Mouse (Mus musculus) right cerebral cortex, postnatal 36 days (tissue): ENCODE data around the gene Phf5a.
"Not testable (repeated sequence)": the region's sequence is repeated elsewhere in the genome, so short reads cannot be mapped to it uniquely, and the experiment has no call there.

Experiments used
- DNase-seq, 2 experiments: peaks; one replicate each; pipeline ENCODE4 v3.0.0; 2022; ENCODE audit warnings: low spot score in 2 of 2, mixed read lengths in 1 of 2

Gene Phf5a

DNA sequence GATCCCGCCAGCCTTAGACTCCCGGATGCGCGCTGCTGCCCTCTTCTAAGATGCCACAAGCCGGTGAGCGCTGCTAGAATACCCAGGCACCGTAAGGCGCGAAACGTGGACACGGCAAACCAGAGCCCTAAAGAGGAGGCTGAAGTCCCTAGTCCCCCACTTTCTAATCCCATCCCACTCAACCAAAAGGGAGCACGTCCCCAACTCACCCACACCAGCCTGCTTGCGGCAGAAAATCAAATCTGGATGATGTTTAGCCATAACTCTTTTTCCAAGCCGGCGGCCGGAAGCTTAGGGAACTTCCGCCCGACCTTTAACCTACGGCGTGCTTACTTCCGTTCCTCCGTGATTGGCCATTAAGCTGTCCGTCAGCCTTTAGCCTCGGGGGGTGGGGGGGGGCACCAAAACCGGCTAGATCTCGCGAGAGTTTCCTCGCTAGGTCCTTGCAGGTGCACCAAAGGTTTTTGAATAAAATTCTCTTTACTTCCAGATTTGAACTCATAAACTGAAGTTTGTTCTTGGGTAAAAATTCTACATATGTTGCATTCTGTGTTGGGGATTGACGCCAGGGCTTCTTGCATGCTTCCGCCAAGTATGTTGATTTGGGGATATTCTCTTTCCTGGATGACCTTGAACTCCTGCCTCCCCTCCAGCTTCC is at the start of gene Phf5a:
Gene Phf5a, minus strand, starts transcription at position 308 of the 658 bp plus-strand sequence.
- peak; percentile 76 to 86 for DNase-seq

DNA sequence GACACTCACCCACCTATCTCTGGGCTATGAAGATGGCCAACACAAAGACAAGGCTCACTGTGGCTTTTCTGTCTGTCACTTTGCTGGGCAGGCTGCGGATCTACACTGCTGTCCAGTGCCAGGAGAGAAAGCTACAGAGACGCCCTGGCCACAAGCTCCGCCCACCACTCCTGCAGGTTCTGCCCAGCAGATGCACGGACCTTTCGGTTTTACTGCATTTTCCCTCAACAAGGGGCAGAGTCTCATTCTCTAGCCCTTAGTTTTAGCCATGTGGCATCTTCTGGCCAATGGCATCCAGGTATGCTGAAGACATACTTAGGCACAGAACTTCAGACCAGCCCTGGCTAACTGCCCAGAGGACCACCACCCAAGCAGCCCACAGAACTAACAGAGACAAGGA is 49.5 kb upstream of the Phf5a start:
- no peak for DNase-seq

DNA sequence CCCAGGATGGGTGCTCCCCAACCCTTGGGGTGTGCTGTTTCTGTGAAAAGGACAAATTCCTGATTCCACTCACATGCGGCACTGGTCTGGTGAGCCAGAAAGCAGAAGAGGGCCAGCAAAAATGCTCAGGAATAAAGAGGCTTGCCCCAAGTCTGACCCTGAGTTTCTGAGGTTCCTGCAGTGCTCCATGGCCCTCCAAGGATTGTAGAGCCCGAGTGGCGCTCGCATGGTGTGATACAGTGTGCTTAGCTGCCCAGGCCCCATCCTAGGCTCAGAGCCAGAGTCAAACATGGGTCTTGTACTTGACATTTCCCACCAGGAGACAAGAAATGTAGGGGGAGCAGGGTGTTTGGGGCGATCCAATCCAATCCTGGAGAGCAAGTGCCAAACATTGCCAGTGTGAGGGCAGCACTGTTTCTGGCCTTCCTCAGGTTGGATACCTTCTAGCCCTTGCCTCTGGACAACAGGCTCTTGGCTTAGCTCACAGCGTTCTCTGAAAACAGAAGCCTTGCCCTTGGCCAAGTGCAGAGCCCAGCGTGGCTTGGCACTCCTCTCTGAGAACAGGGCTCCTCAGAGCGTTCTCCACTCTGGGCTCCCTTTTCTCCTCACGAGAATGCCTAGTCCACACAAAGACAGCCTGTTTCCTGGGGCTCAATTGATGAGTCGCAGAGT is 49.0 kb upstream of the Phf5a start:
- DNase-seq, result peak; percentile 43 to 50

DNA sequence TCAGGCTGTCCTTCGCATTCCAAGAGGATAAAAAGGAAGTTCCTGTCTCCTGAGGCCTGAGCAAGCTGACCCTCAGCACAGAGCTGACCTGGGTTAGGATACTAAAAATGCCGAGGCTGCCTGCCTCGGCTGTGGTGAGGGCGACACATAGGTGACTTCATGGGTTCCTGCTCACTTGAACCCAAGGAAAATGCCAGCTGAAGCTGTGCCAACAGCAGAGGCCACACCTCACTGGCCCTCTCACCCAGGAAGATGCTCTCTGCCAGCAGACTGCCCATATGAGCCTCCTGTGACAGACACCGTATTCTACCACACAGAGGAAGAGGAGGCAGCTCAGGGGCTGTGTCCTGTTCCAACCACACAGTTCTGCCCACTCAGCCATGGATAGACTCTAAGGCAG is 47.4 kb upstream of the Phf5a start:
- no peak for DNase-seq

DNA sequence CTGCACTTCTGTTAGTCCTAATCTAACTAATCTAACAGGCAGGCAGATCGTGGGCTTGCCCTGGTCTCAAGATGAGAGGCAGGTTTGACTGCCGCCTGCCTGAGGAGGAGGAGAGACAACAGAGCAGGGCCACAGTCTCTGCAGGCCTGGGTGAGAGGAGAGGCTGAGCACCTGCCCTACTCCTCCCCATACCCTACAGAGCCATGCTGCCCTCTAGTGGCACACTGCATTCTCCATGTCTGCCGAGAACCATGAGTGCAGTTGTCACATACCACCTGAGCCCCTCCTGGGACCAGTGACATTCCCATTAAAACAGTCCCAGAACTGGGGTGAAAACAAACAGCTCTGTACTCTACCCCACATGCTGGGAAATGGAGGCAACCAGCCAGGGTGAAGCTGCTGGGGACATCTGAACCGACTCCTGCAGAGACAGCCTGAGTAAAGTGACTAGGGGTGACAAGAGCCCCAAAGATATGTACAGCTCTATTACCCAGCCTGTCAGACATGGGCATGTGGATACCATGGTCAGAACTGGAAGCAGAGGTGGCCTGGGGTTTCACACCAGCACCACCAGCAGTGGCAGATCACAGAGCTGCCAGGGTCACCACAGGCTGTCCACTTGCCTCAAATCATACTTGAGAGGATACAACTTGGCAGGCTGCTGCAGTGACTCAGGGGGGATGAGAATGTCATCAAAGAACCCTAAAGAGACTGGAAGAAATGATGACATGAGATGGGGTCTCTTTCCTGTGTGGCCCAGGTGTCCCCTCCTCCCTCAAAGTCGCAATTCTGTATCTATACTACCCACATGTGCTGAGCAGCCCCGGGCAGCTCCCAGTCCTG is 46.1 kb upstream of the Phf5a start:
- DNase-seq, result peak; percentile 44 to 45

DNA sequence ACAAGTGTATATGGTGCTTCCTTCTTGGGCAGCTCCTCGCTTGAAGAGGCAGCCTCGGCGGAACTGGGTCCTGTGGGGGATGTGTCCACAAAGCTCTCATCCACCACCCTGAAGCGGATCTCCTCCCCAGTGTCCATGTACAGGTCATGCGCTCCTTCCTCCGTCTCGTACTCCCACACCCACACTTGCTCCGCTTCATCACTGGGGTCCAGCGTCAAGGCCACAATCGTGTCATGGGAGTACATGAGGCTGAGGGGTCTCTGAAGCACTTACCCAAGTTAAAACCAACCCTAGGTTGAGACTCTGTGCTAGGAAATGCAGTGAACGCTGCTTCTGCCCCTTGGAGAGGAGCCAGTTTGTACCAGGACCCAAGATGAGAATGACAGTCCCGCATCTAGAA is 45.5 kb upstream of the Phf5a start:
- DNase-seq, result no peak

DNA sequence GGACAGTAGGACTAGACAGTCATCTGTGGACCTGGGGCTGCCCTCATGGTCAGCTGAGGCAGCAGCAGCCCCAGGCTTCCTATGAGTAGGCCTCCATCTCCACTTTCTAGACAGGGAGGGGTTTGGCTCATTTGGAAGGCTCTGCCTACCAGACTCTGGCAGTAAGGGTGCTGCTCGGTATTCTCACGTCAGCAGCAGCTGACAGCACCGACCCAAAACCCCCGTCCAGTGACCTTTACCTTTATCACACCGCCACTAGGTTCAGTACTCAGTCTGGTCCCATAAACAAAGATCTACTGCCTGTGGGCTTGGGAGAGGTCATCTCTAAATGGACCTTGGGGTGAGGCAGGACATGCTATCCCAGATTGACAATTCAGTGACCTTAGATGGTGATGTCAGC is 44.0 kb upstream of the Phf5a start:
- no peak for DNase-seq

DNA sequence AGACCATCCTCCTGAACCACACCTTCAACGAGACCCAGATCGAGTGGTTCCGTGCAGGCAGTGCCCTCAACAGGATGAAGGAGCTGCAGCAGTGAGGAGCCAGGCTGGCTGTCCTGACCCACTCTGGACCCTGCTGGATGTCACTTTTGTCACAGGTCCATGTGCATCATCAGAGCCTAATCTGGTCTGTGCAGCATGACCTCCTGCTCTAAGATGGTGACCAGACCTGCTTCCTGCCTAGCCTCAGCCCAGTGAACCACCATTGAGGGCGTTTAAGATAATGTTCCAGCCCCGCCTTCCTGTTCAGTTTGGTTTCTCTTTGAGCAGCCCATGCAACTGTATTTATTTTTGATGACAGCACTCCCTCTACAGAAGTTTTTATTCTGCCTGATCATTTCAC is 43.0 kb upstream of the Phf5a start:
- no peak for DNase-seq

DNA sequence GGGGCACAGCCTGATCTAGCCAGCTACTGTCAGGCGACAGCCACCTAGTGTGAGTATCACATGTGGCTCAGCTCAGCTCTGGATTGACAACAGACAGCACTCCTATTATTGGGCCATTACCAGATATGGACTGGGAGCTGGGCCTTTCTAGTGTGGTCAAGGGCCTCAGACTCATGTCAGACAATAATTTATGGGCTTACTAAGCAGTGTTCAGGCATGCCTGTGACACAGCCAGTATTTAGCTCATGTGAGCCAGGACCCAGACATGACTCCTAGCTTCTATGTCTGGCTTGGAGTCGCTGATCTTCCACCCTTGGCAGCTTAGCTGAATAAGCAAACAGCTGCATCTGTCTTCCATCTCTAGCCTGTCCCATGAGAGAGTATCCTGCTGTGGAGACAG is 40.8 kb upstream of the Phf5a start:
- no peak for DNase-seq

DNA sequence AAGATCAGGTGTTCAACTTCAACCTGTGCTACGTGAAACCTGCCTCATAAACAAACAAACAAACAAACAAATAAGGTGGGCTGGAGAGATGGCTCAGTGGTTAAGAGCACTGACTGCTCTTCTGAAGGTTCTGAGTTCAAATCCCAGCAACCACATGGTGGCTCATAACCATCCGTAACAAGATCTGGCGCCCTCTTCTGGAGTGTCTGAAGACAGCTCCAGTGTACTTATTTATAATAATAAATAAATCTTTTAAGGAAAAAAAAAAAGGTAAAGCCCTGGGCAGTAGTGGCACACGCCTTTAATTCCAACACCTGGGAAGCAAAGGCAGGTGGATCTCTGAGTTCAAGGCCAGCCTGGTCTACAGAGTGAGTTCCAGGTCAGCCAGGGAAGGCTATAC is 37.1 kb upstream of the Phf5a start:
- not testable (repeated sequence) for DNase-seq

DNA sequence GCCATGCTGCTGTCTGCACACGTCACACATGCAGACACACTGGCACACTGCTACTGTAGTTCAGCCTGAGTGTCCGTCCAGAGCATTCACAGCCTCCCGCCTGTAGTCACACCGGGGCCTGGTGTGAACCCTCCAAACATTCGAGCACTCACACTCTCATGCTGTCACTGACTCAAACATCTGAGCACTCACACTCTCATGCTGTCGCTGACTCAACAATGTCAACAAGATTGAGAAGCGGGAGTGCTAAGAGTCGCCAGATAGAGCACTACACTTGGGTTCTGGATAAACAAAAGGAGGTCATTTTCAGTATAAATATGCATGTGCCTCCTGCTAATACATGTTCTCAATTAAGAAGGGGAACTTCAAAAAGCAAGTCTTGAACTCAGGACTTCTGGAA is 36.2 kb upstream of the Phf5a start:
- no peak for DNase-seq

DNA sequence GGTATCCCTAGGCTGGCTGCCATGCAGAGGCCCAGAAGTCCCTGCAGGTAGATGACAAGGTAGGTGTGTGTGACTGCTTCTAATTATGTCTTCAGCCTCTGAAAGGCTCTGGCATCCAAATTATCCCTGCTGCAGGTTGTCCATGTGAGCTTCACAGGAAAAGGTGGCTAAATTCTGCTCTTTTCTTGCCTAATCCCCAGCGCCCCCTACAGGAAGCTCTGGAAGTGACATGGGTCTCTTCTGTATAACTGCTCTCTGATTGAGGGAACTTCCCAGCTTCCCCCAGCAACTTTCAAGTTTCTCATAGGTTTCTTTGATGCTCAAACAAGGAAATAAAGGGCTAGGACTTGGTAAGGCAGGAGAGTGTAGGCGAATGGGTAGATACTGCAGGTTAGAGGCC is 33.2 kb upstream of the Phf5a start:
- peak; percentile 58 for DNase-seq

DNA sequence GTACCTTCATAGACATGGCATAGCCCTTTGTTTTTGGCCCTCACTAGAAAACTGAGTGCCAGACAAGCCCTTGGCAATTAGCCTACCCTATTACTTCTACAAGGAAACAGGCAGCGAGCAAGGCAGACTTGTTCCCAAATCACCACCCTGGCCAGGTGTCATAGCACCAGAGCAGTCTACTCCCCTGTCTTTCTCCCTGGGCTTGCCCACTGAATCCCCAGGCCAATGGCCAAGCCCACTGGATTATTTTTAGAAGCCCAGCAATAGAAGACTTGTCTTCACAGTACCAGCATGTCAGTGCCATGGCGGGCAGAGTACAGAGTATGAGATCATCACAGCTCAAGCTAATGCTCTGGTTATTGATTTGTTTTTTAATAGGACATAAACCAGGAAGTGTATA is 27.0 kb upstream of the Phf5a start:
- DNase-seq, result no peak

DNA sequence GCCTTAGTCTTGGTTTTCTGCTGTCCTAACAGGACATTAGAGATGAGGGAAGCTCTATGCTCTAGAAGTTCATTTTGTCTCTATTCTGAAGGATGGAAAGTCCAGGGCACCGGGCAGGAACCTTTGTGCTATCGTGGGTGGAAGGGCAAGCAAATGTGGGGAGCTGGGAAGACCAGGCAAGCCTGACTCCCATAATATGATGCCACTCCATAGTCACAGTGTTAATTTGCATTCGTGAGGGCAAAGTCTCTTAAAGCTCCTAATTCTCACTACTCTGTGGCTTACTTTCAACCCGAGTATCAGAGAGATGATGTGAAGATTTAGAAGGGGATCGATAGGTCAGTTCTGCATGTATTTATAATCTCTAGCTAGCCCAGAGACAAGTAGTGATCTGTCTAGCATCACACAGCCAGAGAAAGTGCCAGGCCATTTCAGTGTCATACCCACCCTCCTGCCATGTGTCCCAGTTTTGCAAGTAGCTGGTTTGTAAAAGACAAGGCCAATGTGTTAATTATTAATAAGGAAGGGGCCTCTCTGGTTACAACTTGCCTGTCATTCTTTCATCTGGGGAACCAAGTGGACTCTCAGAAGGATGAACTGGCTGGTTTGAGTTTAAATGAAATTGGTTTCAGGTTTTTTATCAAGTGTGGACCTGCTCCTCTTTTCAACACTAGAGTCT is 26.0 kb upstream of the Phf5a start:
- DNase-seq, result no peak

DNA sequence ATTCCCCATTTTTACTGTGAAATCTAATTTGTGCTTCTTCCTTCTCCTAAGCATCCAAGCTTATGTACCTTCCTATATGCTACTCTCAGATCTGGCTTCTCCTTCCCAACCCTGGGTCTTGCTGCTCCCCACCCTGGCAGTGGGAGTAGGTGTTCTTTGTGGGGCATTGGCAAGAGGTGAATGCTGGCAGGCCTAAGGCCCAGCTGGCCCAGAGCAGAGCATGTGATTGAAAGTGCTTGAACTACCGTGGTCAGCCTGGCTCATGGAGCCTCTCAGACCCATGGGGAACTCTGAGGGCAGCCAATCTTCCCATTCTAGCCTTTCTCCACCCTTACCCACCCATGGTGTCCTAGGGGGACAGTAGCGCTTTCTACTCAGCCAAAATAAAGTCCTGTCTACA is 24.7 kb upstream of the Phf5a start:
- DNase-seq, result no peak

DNA sequence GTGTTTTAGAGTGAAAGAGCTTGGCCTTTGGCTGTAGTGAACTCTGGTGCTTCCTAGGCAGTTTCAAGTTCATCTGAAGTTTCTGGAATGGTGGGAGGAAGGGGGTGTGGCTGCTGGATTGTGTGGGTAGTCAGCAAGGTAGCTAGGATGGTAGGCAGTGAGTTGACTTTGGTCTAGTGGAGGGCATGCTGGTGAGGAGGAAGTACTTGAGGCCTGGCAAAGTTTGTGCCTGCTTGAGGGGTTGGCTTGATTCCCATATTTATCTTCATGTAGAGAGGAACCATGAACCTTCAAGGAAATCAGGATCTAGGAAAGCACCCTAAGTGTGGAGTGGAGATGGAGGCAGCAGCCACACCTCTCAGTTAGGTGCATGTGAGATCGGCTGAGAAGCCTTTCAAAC is 22.3 kb upstream of the Phf5a start:
- no peak for DNase-seq

DNA sequence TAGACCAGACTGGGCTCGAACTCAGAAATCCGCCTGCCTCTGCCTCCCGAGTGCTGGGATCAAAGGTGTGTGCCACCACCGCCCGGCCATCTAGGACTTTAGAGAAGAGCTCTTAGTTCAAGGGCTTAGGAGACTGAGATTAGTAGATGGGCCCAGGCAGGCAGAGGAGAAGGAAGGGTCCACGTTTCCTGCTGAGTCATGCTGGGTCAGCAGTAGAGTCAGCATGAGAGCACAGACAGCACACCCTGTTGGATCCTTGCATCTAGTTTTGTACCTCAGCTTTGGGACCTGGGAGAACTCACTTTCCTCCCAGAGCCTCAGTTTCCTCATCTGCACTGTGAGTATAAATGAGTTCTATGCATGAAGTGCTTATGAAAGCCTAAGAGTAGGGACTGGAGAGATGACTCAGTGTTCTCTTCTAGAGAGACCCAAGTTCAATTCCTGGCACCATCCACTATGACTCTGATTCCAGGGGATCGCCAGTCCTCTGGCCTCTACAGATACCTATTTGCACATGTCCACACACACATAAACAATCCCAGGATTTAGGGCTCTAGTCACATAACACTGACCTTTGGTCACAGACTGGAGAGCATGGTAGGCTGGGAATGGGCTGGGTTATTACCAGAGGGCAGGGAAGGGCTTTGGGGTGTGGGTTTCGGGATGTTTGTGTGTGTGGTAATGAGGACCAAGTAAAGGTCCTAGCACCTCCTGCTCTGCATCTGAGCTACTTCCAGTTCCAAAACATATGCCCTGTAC is 20.3 kb upstream of the Phf5a start:
- DNase-seq, result no peak

DNA sequence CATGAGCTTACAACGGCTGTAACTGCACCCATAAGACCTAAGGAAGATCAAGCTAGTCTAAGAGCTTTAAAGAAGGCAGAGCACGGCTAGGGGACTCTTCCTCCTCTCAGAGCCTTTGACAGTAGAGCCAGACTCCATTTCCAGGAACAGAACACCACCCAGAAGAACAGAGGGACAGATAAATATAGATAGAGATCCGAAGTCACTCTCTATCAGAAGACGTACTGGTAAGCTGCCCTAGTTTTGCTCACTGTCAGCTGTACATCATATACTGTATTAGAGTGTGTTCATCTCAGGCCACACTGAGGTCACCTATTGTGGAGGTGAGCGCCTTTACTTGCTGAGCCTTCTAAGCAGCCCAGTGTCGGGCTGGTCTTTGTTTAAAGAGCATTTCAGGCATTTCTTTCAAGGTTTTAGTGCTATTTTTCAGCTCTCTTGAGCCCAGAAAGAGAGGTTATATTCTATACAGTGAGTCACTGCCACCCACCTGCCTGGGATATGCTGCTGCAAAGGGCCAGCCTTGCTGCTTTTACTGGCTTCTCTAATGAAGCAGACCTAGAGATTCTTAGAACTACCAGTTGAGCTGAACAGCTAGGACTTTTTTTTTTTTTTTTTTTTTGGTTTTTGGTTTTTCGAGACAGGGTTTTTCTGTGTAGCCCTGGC is 19.6 kb upstream of the Phf5a start:
- peak; percentile 67 to 78 for DNase-seq

DNA sequence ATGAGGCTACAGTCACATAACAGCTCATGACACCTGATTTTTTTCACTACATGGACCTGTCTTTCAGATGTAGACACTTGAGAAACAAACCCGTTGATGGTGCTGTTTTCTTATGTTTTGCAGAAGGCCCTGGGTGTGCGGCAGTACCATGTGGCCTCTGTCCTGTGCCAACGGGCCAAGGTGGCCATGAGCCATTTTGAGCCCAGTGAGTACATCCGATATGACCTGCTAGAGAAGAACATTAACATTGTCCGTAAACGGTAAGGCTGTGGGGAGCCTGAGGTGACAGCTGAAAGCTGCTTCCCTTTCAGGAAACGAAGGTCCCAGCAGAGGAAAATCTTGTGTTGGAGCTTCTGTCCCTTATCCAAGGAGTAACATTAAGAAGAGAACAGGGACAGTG is 17.5 kb upstream of the Phf5a start:
- DNase-seq, result no peak

DNA sequence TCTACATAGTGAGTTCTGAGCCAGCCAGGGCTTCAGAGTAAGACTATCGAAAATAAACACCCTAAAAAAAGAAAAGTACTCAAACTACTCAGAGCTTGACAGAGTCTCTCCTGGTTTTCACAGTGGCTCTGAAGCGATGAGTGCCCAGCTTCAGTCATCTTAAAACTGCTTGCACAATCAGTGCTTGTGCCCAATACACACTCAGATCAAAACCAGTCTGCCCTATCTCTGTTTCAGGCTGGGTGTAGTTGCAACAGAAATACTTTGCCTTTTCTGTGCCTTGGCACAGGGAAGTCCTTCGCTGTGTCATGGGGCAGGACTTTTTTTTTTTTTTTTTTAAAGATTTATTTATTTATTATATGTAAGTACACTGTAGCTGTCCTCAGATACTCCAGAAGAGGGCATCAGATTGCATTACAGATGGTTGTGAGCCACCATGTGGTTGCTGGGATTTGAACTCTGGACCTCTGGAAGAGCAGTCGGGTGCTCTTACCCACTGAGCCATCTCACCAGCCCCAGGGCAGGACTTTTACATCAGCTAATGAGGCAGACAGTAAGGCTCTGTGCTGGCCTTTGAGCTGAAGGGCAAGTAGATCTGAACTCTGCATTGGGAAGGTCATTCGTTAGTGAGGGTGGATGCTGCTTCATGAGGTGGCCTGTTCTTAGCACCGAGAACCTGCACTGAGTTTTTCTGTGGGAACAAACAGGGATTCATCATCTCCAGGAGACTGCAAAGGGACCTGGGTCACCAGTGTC is 15.3 kb upstream of the Phf5a start:
- DNase-seq, result no peak
